Mouse (Mus musculus): Measurements from ENCODE around the gene Pml.

Gene Pml

DNA sequence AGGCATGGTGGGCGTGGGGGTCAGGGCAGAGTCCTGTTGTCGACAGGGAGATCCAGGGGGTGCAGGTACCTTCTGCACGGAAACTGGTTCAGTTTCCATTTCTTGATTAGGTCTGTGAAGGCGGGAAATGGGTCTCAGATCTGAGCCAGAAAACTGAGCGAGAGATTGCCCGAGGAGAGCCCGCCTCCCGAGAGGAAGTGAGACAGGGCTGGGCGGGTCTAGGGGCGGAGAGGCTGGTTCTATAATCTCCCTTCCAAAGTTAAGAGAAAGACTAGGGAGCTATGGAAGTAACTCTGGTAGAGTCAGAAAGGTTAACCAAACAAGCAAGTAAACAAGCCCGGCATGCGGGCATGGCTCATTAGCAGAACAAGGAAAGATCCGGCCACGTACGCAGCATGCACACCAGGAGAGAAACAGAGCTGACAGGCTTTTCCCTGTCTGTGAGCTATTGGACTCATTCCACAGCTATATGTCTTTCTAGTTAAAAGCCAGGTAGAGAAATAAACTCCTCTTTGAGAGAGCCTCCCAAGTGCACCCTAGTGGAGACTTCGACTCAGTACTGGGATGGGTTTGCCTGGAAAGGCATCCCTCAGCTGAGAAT, at the start of gene Pml:
Gene Pml, minus strand, starts transcription at position 195 of the 601 bp plus-strand sequence.
- peak in 1 of 2 experiments; percentile 41 for DNase-seq (ENCODE audit: low spot score in 2 of 2)

DNA sequence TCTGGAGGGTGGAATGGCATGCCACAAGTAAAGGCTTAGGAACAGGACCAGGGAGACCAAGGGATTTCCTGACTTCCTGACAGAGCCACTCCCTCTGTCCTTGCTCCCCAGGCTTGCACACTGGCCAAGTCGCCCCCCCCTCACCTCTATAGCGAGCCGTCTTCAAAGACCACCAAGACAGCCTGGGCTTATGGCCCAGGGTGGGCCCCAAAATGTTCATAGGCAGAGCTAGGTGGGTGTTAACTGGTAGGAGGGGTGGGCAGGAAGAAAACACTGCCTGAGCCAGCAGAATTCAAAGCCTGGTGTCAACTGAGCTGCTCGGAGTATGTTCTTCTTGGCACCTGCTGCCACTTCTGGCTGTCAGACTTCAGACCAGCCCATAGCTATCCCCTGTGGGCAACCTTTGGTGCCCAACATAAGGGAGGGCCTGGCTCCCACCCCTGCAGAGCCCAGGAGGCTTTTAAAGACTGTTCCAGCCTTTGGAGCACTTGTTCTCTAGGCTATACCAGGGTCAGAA, 48.4 kb upstream of the Pml start:
- DNase-seq (ENCODE audit: low spot score in 2 of 2): no peak

- no peak for DNase-seq (ENCODE audit: low spot score in 2 of 2)
Observed at GRCm38 (mm10) chr9:58297065-58297464, 47.5 kb upstream of the Pml start.

DNA sequence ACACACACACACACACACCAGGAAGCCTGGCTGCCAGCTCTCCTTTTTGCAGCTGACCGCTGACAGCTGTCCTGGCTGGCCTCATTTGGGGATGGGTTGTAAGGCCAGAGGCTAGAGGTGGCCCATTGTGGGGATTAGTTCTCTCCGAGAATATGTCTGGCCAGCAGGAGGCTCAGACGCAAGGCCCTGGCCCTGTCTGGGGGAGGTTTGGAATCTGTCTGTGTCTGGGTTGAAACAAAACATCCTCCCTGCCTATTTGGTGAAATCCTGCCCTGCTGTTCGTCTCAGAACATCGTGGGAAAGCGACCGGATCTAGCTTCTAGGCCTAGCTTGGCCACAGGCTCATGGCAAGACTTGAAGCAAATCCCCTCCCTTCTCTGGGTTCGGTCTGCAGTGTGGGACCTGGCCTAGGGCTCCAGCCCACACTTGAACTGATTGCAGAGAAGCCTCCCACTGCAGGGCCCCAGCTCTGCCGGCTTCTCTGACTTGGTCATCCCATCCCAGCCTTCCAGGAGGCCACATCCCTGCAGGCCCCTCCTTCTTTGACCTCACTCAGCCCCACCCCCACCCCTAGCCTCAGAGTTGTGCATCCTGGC, 46.3 kb upstream of the Pml start:
- no peak for DNase-seq (ENCODE audit: low spot score in 2 of 2)

DNA sequence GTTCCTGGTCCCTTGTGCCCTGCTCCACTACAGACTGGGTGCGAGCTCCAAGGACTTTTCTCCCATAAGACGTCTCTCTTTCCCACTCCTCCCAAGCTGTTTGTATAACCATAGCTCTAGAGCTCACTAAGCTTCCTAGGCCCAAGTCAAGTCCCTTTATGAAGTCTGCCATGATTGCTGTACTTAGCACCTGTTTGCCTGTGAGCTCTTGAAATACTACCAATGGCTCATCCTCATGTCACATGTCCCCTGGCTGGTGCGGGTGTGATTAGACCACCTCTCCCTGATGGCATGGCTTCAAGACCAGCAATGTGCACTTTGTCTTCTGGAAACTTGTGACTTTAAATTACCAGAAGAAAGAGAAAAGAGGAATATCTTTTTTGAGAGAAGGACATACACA, 45.8 kb upstream of the Pml start:
- DNase-seq (ENCODE audit: low spot score in 2 of 2): no peak

DNA sequence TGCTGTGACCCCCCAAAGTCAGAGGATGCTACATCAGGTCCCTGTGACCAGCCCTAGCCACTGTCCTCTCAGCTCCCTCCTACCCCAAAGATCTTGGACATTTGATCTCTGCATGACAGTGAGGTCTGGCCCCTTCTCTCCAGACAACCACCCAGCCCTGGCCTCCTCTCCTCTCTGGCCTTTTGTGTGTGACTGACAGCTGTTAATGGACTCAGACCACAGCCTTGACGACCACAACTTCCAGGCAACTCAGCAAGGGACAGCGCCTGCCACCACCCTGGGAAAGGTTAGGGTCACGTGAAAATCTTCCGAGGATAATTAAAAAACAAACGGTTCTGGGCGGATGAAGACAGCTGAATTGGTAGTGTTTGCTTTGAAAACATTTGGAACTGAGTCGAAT, 44.9 kb upstream of the Pml start:
- no peak for DNase-seq (ENCODE audit: low spot score in 2 of 2)

- no peak for DNase-seq (ENCODE audit: low spot score in 2 of 2)
Observed at GRCm38 (mm10) chr9:58289901-58290300, 40.3 kb upstream of the Pml start.

DNA sequence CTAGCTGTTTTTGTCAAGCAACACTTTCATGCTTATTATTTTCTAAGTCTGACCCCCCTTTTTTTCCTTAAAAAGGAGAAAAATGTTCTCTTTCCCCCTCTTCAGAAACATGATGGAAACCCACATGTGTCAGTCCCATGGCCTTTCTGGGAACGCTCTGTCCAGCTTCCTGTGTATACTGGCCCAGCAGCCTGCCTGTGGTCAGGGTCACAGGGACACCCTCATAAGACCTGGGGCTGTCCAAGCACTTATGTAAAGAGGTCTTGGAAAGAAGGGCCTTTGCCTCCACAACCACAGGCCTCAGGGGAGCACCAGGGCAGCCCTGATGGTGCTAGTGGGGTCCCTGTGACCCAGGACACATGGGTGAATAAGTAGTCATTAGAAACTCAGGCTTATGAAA, 39.5 kb upstream of the Pml start:
- no peak for DNase-seq (ENCODE audit: low spot score in 2 of 2)

GRCm38 (mm10) chr9:58283431-58283830, 33.8 kb upstream of the Pml start:
- DNase-seq (ENCODE audit: low spot score in 2 of 2): no peak

GRCm38 (mm10) chr9:58281597-58281996, 32.0 kb upstream of the Pml start:
- DNase-seq (ENCODE audit: low spot score in 2 of 2): no peak

DNA sequence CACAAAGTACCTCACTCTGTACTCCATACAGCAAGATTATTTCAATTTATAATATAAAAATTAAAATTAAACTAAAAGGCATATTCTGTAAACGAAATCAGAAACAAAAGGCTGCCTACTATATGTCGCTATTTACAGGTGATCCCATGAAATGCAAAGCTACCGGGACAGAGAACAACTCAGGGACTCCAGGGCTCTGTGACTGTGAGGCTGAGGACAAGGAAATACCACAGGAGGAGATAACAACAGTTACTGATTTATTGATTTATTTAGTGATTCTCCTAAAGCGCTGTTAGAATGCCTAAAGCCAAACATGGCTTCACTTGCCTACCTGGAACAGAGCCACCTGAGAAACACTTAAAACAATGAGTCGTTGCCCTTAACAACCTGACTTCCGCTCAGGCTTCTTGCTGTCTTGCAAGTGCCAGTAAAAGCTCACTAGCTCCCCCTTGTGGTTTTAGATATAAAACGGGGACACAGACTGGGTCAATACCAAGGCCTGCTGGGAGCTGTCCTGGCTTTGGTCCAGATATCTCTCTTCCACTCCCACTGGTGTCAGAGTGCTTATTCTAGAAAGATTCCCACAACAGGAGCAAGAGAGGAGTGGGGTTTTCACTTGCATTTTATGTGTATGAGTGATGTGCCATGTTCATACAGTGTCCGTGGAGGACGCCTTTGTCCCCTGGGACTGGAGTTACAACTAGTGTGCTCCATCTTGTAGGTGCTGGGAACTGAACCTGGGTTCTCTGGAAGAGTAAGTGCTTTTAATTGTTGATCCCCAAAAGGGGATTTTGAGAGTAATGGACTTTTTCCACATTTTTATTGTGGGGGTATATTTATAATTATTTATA, 30.9 kb upstream of the Pml start:
- peak; percentile 14 to 48 for DNase-seq (ENCODE audit: low spot score in 2 of 2)

- DNase-seq (ENCODE audit: low spot score in 2 of 2): no peak
Observed at GRCm38 (mm10) chr9:58279780-58280179, 30.2 kb upstream of the Pml start.

GRCm38 (mm10) chr9:58278821-58279723, 29.5 kb upstream of the Pml start:
- DNase-seq (ENCODE audit: low spot score in 2 of 2): no peak

- no peak for DNase-seq (ENCODE audit: low spot score in 2 of 2)
Observed at GRCm38 (mm10) chr9:58278313-58278712, 28.7 kb upstream of the Pml start.

- no peak for DNase-seq (ENCODE audit: low spot score in 2 of 2)
Observed at GRCm38 (mm10) chr9:58276346-58276745, 26.8 kb upstream of the Pml start.

GRCm38 (mm10) chr9:58275797-58276196, 26.2 kb upstream of the Pml start:
- no peak for DNase-seq (ENCODE audit: low spot score in 2 of 2)

GRCm38 (mm10) chr9:58275115-58275774, 25.7 kb upstream of the Pml start:
- no peak for DNase-seq (ENCODE audit: low spot score in 2 of 2)

GRCm38 (mm10) chr9:58274626-58275025, 25.0 kb upstream of the Pml start:
- DNase-seq (ENCODE audit: low spot score in 2 of 2): no peak

DNA sequence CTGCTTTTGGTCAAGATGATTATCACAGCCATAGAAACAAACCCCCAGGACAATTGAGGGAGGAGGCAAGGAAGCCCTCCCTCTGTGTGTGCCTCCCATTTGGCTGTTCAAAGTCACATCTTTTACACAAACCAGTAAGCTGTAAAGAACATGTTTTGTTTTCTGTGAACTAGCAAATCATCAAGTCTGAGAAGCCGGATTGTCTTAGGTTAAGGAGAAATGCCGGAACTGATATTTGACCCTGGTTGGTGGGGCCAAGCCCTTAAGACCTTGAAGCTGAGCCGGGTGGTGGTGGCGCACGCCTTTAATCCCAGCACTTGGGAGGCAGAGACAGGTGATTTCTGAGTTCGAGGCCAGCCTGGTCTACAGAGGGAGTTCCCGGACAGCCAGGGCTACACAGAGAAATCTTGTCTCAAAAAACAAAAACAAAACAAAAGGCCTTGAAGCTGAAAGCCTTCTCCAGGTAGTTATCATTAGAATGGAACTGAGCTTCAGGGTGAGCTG, 24.6 kb upstream of the Pml start:
- DNase-seq (ENCODE audit: low spot score in 2 of 2): no peak

GRCm38 (mm10) chr9:58272855-58273254, 23.3 kb upstream of the Pml start:
- DNase-seq (ENCODE audit: low spot score in 2 of 2): no peak

- no peak for DNase-seq (ENCODE audit: low spot score in 2 of 2)
Observed at GRCm38 (mm10) chr9:58272068-58272541, 22.5 kb upstream of the Pml start.

All from frontal cortex, postnatal 25 days (tissue).